Mouse (Mus musculus): Measurements from ENCODE around the gene Cope. TPM values are rescaled to one million over a fixed set of nuclear protein-coding genes. Genes with fewer than 3 reads are reported as not detected.

Cope gene
- polyA plus RNA-seq, 1 experiment from 2014 or later: 309 TPM

- WGBS: 92% methylated on average over 7 of the region's 7 CpGs
- TF ChIP-seq CTCF (IDR thresholded peaks at IDR 0.05; ENCODE audit: low read depth): no peak
Observed at GRCm38 (mm10) chr8:70340659-70341058, 38.3 kb downstream of the Cope start.

DNA sequence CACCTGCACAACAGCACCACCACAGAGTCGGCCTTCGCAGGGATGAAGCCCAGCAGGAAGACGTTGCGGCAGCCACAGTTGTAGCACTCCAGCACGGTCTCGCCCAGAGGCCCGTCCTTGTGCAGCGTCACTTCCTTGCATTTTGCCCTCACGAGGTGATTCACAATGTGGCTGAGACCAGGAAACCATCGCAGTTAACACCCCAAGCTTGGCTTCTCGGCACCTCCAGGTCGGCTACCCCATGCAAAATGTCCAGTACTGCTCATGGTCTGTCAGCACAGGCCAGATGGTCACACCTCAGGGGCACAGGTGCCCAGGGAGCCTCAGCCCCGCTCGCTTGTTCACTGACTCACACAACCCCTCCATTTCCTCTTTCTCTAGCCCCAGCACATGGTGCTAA, 39.7 kb downstream of the Cope start:
- H3K27me3 ChIP-seq (ENCODE audit: insufficient read depth, low read length): no peaks in the 10 kb centered on the region
- WGBS: 88% methylated on average over 14 of the region's 14 CpGs

More at GRCm38 (mm10) chr8:70340659-70341058, 38.3 kb downstream of the Cope start:
- H3K4me3 ChIP-seq (replicated peaks; ENCODE audit: low read depth, low read length): no peak overlapping the region
- H3K9ac ChIP-seq (ENCODE audit: low read depth, low read length): no peak overlapping the region
- no peak overlapping the region for H3K4me2 ChIP-seq (ENCODE audit: low read length)
- peaks cover 73% of the 10 kb centered on the region for H3K36me3 ChIP-seq (ENCODE audit: insufficient read depth, low read length)
- ATAC-seq (replicated peaks; ENCODE audit: low FRiP score, low read depth) (no peak), DNase-seq (ENCODE audit: low spot score) (no peak)
- no peaks in the 10 kb centered on the region for H3K4me1 ChIP-seq (replicated peaks; ENCODE audit: insufficient read depth, low read length)
- no peaks in the 10 kb centered on the region for H3K9me3 ChIP-seq (replicated peaks; ENCODE audit: low read length)
- no peak overlapping the region for H3K27ac ChIP-seq
- no peaks in the 10 kb centered on the region for H3K27me3 ChIP-seq (ENCODE audit: insufficient read depth, low read length)

DNA sequence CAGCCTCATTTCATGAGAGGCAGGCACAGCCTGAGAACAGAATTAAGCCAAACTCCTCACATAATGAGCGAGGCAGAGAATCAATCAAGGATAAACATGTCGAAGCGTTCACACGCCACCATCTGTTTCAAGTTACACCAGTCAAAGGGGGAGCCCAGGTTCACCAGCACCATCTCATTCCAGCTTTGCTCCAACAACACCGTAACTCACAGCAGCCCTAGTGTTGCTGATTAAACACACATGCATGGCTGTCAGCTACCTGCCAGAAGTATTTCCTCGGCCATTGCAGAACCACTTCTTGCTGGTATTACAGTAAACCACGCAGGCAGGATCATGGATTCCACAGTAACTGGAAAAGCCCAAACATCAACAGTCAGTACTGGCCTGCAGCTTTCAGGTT, 40.8 kb downstream of the Cope start:
- 66% methylated on average over 7 of the region's 7 CpGs for WGBS
- H3K27ac ChIP-seq: no peak overlapping the region
- no peak for TF ChIP-seq CTCF (IDR thresholded peaks at IDR 0.05; ENCODE audit: low read depth)
- DNase-seq (ENCODE audit: low spot score): no peak
- H3K4me1 ChIP-seq (replicated peaks; ENCODE audit: insufficient read depth, low read length): 0 out of 2 replicates have a peak, but pooled peaks cover 1% of the 10 kb centered on the region
- H3K9ac ChIP-seq (ENCODE audit: low read depth, low read length): no peak overlapping the region
- H3K4me2 ChIP-seq (ENCODE audit: low read length): no peak overlapping the region
- peaks cover 52% of the 10 kb centered on the region for H3K36me3 ChIP-seq (ENCODE audit: insufficient read depth, low read length)
- no peak for ATAC-seq (replicated peaks; ENCODE audit: low FRiP score, low read depth)
- no peak overlapping the region for H3K4me3 ChIP-seq (replicated peaks; ENCODE audit: low read depth, low read length)
- no peaks in the 10 kb centered on the region for H3K9me3 ChIP-seq (replicated peaks; ENCODE audit: low read length)
- no peaks in the 10 kb centered on the region for H3K27me3 ChIP-seq (ENCODE audit: insufficient read depth, low read length)

More for the DNA sequence above, 39.7 kb downstream of the Cope start:
- H3K4me3 ChIP-seq (replicated peaks; ENCODE audit: low read depth, low read length): no peak overlapping the region
- no peak overlapping the region for H3K4me2 ChIP-seq (ENCODE audit: low read length)
- DNase-seq (ENCODE audit: low spot score) (no peak), ATAC-seq (replicated peaks; ENCODE audit: low FRiP score, low read depth) (no peak)
- peaks cover 63% of the 10 kb centered on the region for H3K36me3 ChIP-seq (ENCODE audit: insufficient read depth, low read length)
- no peaks in the 10 kb centered on the region for H3K4me1 ChIP-seq (replicated peaks; ENCODE audit: insufficient read depth, low read length)
- no peak overlapping the region for H3K9ac ChIP-seq (ENCODE audit: low read depth, low read length)
- no peak for TF ChIP-seq CTCF (IDR thresholded peaks at IDR 0.05; ENCODE audit: low read depth)
- H3K27ac ChIP-seq: no peak overlapping the region
- no peaks in the 10 kb centered on the region for H3K9me3 ChIP-seq (replicated peaks; ENCODE audit: low read length)

DNA sequence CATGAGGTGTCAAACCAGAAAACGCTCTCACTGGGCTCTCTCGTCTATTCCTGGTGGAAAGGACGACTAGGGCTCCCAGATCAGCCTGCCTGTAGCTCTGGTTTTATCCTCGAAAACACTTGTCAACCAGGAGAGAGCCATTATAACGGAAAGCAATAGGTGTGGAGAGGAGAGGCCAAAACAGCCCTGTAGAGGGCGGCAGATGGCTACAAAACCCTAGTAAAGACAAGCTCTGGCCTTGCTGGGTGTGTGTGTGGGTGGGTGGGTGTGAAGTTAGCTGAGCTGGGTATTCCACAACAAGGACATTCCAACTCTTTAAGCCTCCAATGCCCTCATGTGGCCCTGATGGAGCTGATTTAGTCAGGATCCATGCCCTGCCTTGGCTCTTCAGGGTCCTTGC, 41.4 kb downstream of the Cope start:
- no peaks in the 10 kb centered on the region for H3K9me3 ChIP-seq (replicated peaks; ENCODE audit: low read length)
- no peaks in the 10 kb centered on the region for H3K27me3 ChIP-seq (ENCODE audit: insufficient read depth, low read length)
- no peak overlapping the region for H3K27ac ChIP-seq
- H3K4me3 ChIP-seq (replicated peaks; ENCODE audit: low read depth, low read length): no peak overlapping the region
- no peak overlapping the region for H3K9ac ChIP-seq (ENCODE audit: low read depth, low read length)
- peak; percentile 70 for TF ChIP-seq CTCF (IDR thresholded peaks at IDR 0.05; ENCODE audit: low read depth)
- no peak overlapping the region for H3K4me2 ChIP-seq (ENCODE audit: low read length)
- 0 out of 2 replicates have a peak, but pooled peaks cover 3% of the 10 kb centered on the region for H3K4me1 ChIP-seq (replicated peaks; ENCODE audit: insufficient read depth, low read length)
- peaks cover 48% of the 10 kb centered on the region for H3K36me3 ChIP-seq (ENCODE audit: insufficient read depth, low read length)
- peak; percentile 60 for DNase-seq (ENCODE audit: low spot score)
- no peak for ATAC-seq (replicated peaks; ENCODE audit: low FRiP score, low read depth)
- WGBS: 61% methylated on average over 6 of the region's 6 CpGs

DNA sequence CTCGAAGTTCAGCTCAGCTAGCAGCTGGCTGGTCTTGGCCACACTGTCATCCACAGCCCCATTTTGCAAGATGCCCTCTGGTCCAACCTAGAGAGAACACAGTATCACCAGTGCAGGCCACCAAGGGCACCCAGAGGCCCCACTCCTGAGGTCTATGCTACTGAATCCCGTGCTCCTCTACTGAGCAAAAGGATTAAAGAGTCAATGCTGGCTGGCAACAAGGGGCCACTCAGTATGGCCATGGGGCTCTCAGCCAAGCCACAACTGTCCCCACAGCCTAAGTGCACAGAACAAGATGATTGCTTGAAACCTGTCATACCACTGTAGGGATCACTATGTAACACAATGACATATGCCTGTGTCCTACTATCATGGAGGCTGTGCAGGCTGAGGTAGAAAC, 42.0 kb downstream of the Cope start:
- Histone ChIP-seq H3K27ac (no peak overlapping the region), H3K9ac (ENCODE audit: low read depth, low read length) (no peak overlapping the region), H3K4me2 (ENCODE audit: low read length) (no peak overlapping the region), H3K27me3 (ENCODE audit: insufficient read depth, low read length) (no peaks in the 10 kb centered on the region), H3K36me3 (ENCODE audit: insufficient read depth, low read length) (peaks cover 47% of the 10 kb centered on the region), H3K4me3 (replicated peaks; ENCODE audit: low read depth, low read length) (no peak overlapping the region), H3K9me3 (replicated peaks; ENCODE audit: low read length) (no peaks in the 10 kb centered on the region), H3K4me1 (replicated peaks; ENCODE audit: insufficient read depth, low read length) (0 out of 2 replicates have a peak, but pooled peaks cover 3% of the 10 kb centered on the region)
- DNase-seq (ENCODE audit: low spot score) (no peak), ATAC-seq (replicated peaks; ENCODE audit: low FRiP score, low read depth) (no peak)
- 91% methylated on average over 2 of the region's 2 CpGs for WGBS
- no peak for TF ChIP-seq CTCF (IDR thresholded peaks at IDR 0.05; ENCODE audit: low read depth)

GRCm38 (mm10) chr8:70347443-70347842, 45.1 kb downstream of the Cope start:
- no peak for ATAC-seq (replicated peaks; ENCODE audit: low FRiP score, low read depth)
- Histone ChIP-seq H3K27me3 (ENCODE audit: insufficient read depth, low read length) (no peaks in the 10 kb centered on the region), H3K4me2 (ENCODE audit: low read length) (no peak overlapping the region), H3K9ac (ENCODE audit: low read depth, low read length) (no peak overlapping the region), H3K4me1 (replicated peaks; ENCODE audit: insufficient read depth, low read length) (peaks cover 21% of the 10 kb centered on the region), H3K36me3 (ENCODE audit: insufficient read depth, low read length) (peaks cover 19% of the 10 kb centered on the region), H3K9me3 (replicated peaks; ENCODE audit: low read length) (no peaks in the 10 kb centered on the region), H3K4me3 (replicated peaks; ENCODE audit: low read depth, low read length) (no peak overlapping the region), H3K27ac (no peak overlapping the region)
- no peak for TF ChIP-seq CTCF (IDR thresholded peaks at IDR 0.05; ENCODE audit: low read depth)
- 76% methylated on average over 4 of the region's 4 CpGs for WGBS
- no peak for DNase-seq (ENCODE audit: low spot score)

DNA sequence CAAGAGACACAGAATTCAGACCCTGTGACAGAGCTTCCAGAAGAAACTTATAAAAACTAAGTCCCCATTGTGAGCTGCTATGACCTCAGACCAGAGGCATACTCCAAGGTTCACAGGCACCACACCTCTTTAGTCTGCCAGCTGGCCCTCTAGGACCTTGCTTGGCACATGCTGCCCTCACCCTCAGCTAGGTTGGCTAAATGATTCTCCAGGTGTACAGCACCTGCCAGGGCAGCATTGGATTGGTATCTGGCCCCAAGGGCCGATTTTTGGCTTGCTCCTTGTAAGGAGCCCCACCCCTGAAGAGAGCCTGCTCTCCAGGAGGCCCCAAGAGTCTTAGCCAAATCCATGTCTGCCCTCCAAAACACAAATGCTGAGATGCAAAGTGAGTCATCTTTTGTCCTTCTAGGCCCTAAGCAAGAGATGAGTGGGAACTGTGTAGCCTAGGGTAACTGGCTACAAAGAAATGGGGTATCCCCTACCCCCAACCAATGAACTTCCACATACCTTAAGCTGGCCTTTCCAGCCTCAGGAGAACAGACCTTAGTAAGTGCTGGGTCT, 45.6 kb downstream of the Cope start:
- TF ChIP-seq CTCF (IDR thresholded peaks at IDR 0.05; ENCODE audit: low read depth): no peak
- Histone ChIP-seq H3K9ac (ENCODE audit: low read depth, low read length) (no peak overlapping the region), H3K4me3 (replicated peaks; ENCODE audit: low read depth, low read length) (no peak overlapping the region), H3K4me2 (ENCODE audit: low read length) (no peak overlapping the region), H3K9me3 (replicated peaks; ENCODE audit: low read length) (no peaks in the 10 kb centered on the region), H3K27me3 (ENCODE audit: insufficient read depth, low read length) (no peaks in the 10 kb centered on the region), H3K36me3 (ENCODE audit: insufficient read depth, low read length) (peaks cover 16% of the 10 kb centered on the region), H3K4me1 (replicated peaks; ENCODE audit: insufficient read depth, low read length) (peaks cover 21% of the 10 kb centered on the region), H3K27ac (no peak overlapping the region)
- DNase-seq (ENCODE audit: low spot score) (no peak), ATAC-seq (replicated peaks; ENCODE audit: low FRiP score, low read depth) (no peak)
- WGBS: 54% methylated on average over 1 of the region's 1 CpGs

Measured in kidney, postnatal 0 days (tissue).